Mouse (Mus musculus): ENCODE data around the gene Mansc4.
A peak's percentile ranks its signal among the peaks of the same experiment; 100 is the strongest.

Gene Mansc4

DNA sequence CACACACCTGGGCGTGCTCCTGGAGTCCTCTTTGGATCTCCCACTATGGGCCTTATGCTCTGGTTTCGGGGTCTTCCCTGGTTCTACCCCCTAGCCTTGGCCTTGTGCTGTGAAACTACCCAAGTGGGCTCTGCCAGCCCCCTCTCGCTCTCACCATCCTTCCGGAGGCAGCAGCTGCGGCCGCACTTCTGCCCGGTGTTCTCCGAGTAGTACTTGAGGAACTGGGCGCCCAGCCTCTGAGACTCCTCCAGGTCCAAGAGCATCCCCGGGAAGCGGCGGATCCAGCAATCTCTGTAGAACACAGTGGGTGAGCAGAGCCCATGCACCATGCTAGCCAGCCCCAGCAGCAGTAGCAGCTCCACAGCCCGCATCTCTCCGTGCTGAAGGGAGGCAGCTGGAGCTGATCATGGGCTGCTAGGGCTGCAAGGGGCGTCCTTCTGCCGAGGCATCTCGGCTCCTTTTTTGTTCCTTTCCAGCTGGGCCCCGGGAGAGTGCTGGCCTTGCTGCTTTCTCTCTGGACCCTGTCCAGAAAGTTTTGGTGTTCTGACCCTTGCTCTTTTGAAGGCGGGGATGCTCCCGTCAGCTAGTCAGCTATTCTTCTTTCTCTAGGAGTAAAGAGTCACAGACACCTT lies at the start of gene Mansc4:
Mansc4 (minus strand) TSS at position 439 of the 632 bp plus-strand sequence.
- DNase-seq (ENCODE audit: low spot score in 2 of 2): no peak

DNA sequence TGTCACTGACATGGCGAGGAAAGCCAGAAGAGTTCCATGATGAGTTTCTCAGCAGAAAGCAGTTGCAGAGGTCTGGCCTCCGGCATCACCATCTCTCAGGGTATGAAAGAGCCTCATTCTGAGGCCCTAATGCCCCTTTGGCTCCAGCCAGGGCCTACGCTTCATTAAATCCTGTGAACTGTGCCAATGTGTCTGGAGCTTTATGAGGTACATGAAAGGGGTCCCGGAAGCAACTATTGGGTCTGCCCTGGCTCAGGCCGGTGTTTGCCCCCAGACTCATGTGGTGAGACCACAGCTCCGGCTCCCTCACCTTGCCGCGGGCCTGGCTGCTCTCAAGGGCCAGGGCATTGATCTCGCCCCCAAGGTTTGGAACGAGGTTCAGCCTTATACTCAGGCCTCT lies 40.4 kb upstream of the Mansc4 start:
- DNase-seq (ENCODE audit: low spot score in 2 of 2): no peak

- no peak for DNase-seq (ENCODE audit: low spot score in 2 of 2)
These were observed 34.5 kb upstream of the Mansc4 start for GRCm38 (mm10) chr6:147121320-147121719.

DNA sequence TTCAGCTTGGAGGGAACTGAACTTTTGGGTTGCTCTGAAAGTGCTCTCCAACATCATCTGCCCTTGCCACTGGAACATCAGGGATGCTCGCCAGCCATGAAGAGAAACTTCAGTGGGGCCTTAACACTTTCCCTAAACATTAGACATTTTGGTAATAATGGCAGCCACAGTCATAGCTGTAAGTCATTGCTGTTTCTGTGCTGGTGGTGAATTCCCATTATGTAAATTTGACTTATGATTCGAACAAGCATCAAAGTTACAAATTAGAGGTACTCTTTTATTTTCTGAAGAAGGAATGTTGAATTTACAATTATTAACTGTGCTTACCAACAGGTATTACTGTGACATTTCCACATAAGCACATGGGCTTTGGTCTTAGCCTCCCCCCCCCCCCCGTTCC lies 31.4 kb upstream of the Mansc4 start:
- no peak for DNase-seq (ENCODE audit: low spot score in 2 of 2)

DNA sequence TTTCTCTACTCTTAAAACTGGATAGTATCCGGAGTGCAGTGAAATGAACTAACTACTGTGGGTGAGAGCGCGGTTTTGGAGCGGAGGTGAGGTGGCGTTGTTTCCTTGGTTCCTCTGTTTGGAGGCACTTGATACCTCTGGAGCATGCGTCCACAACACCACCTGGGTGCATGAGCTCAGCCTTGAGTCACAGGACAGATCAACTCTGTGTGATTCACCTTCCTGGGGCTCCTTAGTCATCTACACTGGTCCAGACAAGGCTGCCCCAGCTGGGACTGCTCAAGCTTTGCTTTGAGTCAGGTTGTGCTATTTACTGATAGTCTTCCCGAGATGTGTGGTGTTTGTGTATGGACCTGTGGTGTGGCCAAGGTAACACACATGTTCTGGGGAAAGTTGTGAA lies 30.9 kb upstream of the Mansc4 start:
- no peak for DNase-seq (ENCODE audit: low spot score in 2 of 2)

DNA sequence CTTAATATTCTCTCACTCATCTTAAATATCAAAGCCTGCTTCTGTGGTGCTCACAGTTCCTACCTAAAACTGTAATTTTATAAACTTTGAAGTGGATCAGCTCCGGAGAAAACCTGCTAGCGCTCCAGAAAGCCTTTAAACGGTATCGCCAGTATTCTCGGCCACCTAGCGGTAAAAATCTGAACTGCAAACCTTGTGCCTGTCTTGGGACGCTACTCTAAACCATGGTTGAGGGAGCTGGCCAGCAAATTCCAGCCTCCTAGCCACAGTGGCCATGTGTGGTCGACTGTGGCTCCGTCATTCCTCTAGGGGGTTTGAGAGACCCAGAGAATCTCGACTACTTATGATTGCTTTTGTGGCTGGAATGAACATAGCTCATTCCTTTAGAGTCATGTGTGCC lies 29.7 kb upstream of the Mansc4 start:
- peak; percentile 42 to 62 for DNase-seq (ENCODE audit: low spot score in 2 of 2)

GRCm38 (mm10) chr6:147109283-147109682 lies 22.5 kb upstream of the Mansc4 start:
- DNase-seq (ENCODE audit: low spot score in 2 of 2): no peak

DNA sequence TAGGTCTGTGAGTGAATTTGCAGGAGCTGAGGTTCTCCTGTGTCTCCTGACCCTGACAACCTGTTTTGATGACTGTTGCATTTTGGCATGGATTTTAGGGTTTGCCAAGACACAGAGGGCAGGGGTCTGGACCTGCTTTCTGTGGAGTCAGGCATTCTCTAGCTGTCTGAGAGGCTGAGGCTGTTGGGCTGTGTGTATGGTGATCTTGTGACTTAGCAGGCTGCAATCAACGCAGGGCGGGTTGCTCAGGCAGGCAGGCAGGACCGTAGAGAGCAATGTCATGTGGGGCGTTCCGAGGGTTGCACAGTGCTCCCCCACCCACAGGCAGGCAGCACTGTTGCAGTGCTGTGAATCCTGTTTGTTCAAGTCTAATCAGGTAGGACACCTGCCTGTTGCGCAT lies 19.9 kb upstream of the Mansc4 start:
- no peak for DNase-seq (ENCODE audit: low spot score in 2 of 2)

DNA sequence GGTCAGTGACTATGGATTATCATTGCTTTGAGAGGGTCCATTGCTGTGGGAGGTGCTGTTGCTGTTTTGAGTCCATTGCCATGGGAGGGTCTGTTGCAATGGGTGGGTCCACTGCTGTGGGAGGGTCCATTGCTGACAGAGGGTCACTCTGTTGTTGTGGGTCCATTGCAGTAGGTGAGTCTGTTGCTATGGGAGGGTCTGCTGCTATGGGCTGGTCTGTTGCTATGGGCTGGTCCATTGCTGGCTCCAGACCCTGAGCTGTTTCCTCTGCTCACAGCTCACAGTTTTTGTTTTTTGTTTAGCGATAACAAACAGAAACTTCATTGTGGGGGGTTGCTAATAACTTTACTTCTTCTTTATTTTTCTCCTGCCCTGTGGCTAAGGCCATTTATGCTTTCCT lies 18.7 kb upstream of the Mansc4 start:
- DNase-seq (ENCODE audit: low spot score in 2 of 2): no peak

GRCm38 (mm10) chr6:147102293-147102692 lies 15.5 kb upstream of the Mansc4 start:
- DNase-seq (ENCODE audit: low spot score in 2 of 2): peak in 1 of 2 experiments; percentile 10

DNA sequence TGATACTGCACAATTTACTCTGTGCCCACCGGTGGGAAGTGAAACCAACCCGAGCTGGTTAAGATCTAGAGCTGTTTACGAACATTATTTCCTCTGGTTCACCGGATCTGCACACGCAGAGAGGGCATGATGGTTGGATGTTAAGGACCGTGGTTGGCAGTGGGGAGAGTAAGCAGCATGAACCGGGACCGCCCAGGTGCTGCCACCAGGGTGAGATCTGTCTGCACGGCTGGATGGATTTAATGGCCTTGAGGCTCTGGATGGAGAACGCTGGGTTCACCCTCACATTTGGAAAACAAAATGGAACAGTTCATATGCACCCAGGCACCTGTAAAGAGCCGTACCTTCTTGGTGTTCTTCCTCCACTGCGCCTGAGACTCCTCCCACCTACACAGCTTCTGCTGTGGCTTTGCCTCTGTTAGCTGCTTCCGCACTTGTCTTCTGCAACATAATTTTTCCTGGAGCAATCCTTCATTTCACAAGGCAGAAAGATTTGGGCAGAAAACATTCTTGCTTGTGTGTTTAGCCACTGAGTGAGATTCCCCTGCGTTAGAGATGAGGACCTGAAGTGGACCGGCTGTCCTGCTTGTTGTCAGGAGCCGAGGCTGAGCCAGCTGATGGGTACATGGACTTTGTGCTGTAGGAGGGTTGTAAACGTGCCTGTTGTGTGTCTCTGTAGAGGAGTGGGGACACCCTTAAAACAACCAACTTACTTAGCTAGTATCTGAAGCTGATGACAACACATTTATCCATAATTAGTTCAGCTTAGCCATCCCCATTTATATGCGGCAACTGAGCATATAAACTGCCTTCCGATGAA lies 12.8 kb upstream of the Mansc4 start:
- peak; percentile 71 to 74 for DNase-seq (ENCODE audit: low spot score in 2 of 2)

DNA sequence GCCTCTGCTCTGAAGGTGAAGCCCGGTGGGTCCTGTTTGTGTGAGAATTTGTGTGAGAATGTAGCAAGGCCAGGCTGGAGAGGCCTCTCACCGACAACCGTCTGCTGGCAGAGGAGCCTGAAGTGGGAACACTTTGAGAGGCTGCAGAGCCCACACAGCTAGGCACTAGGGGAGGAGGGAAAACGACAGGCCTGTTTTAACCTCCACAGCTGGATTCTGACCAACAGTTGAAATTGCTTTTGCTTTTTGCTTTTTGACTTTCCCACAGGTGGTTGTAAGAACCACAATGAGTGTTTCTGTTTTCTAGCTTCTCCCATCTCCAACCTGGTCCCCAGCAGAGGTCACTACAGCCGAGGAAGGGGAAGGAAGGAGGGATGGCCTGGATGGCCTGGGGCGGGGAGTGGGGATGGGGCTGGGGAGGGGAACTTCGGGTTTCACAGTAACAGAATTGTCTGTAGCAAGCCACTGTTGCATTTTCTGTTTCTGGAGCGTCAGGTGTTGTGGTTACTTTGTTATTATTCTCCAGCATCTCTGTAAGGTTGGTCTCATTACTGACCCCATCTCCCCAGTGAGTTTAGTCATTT lies 10.6 kb upstream of the Mansc4 start:
- no peak for DNase-seq (ENCODE audit: low spot score in 2 of 2)

- DNase-seq (ENCODE audit: low spot score in 2 of 2): no peak
These were observed 10.1 kb upstream of the Mansc4 start for GRCm38 (mm10) chr6:147096934-147097333.

DNA sequence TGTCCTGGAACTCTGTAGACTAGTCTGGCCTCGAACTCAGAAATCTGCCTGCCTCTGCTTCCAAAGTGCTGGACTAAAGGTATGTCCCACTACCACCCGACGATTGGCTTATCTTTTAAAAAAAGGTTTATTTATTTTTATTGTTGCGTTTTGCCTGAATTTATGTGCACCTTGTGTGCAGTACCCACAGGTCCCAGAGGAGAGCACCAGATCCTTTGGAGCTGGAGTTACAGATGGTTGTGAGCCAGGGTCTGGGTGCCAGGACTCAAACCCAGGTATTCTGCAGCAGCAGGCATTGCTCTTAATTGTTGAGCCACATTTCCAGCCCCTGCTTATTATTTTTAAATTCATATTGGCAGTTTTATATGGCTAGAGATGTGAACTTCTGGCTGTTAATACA lies 9.3 kb upstream of the Mansc4 start:
- DNase-seq (ENCODE audit: low spot score in 2 of 2): no peak

DNA sequence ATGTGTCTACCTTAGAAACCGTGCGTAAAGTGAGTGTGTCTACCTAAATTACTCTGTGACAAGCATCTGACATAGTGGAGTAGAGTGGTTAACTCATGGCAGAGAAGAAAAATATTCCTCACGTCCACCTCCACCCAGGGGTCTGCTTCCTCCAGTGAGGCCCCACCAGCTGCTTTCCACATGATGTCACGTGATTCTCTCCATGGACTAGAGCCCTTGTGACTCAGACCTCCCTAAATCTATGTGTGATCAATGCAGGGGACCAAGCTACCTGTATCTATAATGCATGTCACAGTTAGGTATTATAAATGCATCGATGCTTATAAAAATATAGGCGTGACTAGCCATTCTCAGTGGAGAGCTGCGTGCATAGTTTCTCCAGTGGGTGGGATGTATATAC lies 7.9 kb upstream of the Mansc4 start:
- DNase-seq (ENCODE audit: low spot score in 2 of 2): no peak

- DNase-seq (ENCODE audit: low spot score in 2 of 2): no peak
These were observed 5.3 kb upstream of the Mansc4 start for GRCm38 (mm10) chr6:147092136-147092535.

- DNase-seq (ENCODE audit: low spot score in 2 of 2): peak; percentile 78 to 84
These were observed 4.6 kb upstream of the Mansc4 start, which contains the start of gene Klhl42 for GRCm38 (mm10) chr6:147091136-147092120. Gene Klhl42, plus strand, starts transcription at chr6:147091379.

DNA sequence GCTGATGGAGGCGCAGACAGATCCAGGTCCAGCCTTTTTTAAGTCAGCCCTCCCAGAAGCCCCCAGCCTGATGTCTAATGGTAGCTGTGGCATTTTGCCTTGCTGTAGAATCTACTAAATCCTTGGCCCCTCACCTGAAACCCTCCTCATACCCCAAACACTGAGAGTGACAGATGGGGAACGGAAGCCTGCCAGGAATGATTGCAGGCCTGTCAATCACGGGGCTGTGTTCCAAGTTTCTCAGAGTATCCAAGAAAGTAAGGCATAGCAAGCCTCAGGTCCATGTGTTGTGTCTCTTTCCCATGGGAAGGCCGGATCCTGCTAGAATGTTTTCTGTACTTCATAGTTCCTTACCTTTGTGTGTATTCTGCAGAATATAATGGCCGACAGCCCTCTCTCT lies 3.4 kb upstream of the Mansc4 start:
- DNase-seq (ENCODE audit: low spot score in 2 of 2): no peak

- no peak for DNase-seq (ENCODE audit: low spot score in 2 of 2)
These were observed 1.7 kb upstream of the Mansc4 start for GRCm38 (mm10) chr6:147088517-147088916.

- DNase-seq (ENCODE audit: low spot score in 2 of 2): no peak
These were observed 904 bp upstream of the Mansc4 start for GRCm38 (mm10) chr6:147087736-147088135.

GRCm38 (mm10) chr6:147085398-147086040 lies 1.3 kb downstream of the Mansc4 start:
- no peak for DNase-seq (ENCODE audit: low spot score in 2 of 2)
